Mouse (Mus musculus) myocyte (in vitro differentiated cells): Measurements from ENCODE around the gene Col1a1. TPM values are rescaled to one million over a fixed set of nuclear protein-coding genes. Genes with fewer than 3 reads are reported as not detected.

Experiments used
- H3K27me3 ChIP-seq: one replicate; pipeline ENCODE4 v1.6.1; 2011; ENCODE audit not compliant: control insufficient read depth, insufficient read depth, insufficient read length
- H3K36me3 ChIP-seq: one replicate; pipeline ENCODE4 v1.6.1; 2011; ENCODE audit not compliant: control insufficient read depth, insufficient read depth
- H3K4me2 ChIP-seq: one replicate; pipeline ENCODE4 v1.6.1; 2011; ENCODE audit warnings: low read depth, control low read depth
- H3K4me3 ChIP-seq: one replicate; pipeline ENCODE4 v1.5.1; 2011; ENCODE audit warnings: mild to moderate bottlenecking, control low read depth, moderate library complexity
- H3K79me2 ChIP-seq: one replicate; pipeline ENCODE4 v1.6.1; 2011; ENCODE audit not compliant: control insufficient read depth, insufficient read depth
- H3ac ChIP-seq: one replicate; pipeline ENCODE4 v1.6.1; 2011; ENCODE audit not compliant: control insufficient read depth, insufficient read length
- CEBPB ChIP-seq: IDR thresholded peaks from 2 replicates; pipeline ENCODE4 v1.6.1; 2011; ENCODE audit warnings: mild to moderate bottlenecking, moderate library complexity; ENCODE audit not compliant: poor library complexity, insufficient read depth, severe bottlenecking
- E2F4 ChIP-seq: IDR thresholded peaks from one replicate; pipeline ENCODE4 v1.6.1; 2011; ENCODE audit warnings: mild to moderate bottlenecking, control low read depth, moderate library complexity; ENCODE audit not compliant: insufficient read depth
- MAX ChIP-seq: IDR thresholded peaks from one replicate; pipeline ENCODE4 v1.6.1; 2011; ENCODE audit warnings: low read depth, mild to moderate bottlenecking, control low read depth
- MYOD1 ChIP-seq, 3 experiments: IDR thresholded peaks; one replicate each; pipeline ENCODE4 v1.6.1; 2011; ENCODE audit warnings: control low read depth in 2 of 3, low read depth in 2 of 3, mild to moderate bottlenecking in 2 of 3, moderate library complexity in 1 of 3; ENCODE audit not compliant: insufficient read length in 2 of 3, control insufficient read depth in 1 of 3
- MYOG ChIP-seq, 3 experiments: IDR thresholded peaks; one replicate each; pipeline ENCODE4 v1.6.1; 2011; ENCODE audit warnings: control low read depth in 2 of 3, low read depth in 2 of 3, mild to moderate bottlenecking in 2 of 3; ENCODE audit not compliant: insufficient read length in 2 of 3, control insufficient read depth in 1 of 3, insufficient read depth in 1 of 3
- POLR2A ChIP-seq: IDR thresholded peaks from one replicate; pipeline ENCODE4 v1.6.1; 2011; ENCODE audit warnings: low read depth, mild to moderate bottlenecking, control low read depth, moderate library complexity; ENCODE audit not compliant: insufficient read length
- POLR2AphosphoS2 ChIP-seq: IDR thresholded peaks from one replicate; pipeline ENCODE4 v1.6.1; 2011; ENCODE audit warnings: low read depth, control low read depth; ENCODE audit not compliant: insufficient read length
- REST ChIP-seq: IDR thresholded peaks from one replicate; pipeline ENCODE4 v1.6.1; 2011; ENCODE audit warnings: mild to moderate bottlenecking, control low read depth, moderate library complexity; ENCODE audit not compliant: insufficient read depth, insufficient read length
- SRF ChIP-seq: IDR thresholded peaks from one replicate; pipeline ENCODE4 v1.6.1; 2011; ENCODE audit warnings: low read depth; ENCODE audit not compliant: control insufficient read depth, insufficient read length
- TCF12 ChIP-seq: IDR thresholded peaks from one replicate; pipeline ENCODE4 v1.6.1; 2011; ENCODE audit warnings: mild to moderate bottlenecking, control low read depth; ENCODE audit not compliant: poor library complexity, insufficient read depth, severe bottlenecking
- TCF3 ChIP-seq: IDR thresholded peaks from one replicate; pipeline ENCODE4 v1.6.1; 2011; ENCODE audit warnings: low read depth, control low read depth; ENCODE audit not compliant: insufficient read length
- USF1 ChIP-seq: IDR thresholded peaks from one replicate; pipeline ENCODE4 v1.6.1; 2011; ENCODE audit warnings: low read depth, mild to moderate bottlenecking, control low read depth, moderate library complexity
- polyA plus RNA-seq: library from polyadenylated mRNA; unstranded; fragments of >200 nt; fragmentation: generic; extraction: Trizol; gene quantifications from one replicate; pipeline ENCODE4 v1.2.1, GENCODE M21; 2012; ENCODE audit warnings: missing spikeins

Gene Col1a1
- polyA plus RNA-seq, 1 experiment: 206 TPM

DNA sequence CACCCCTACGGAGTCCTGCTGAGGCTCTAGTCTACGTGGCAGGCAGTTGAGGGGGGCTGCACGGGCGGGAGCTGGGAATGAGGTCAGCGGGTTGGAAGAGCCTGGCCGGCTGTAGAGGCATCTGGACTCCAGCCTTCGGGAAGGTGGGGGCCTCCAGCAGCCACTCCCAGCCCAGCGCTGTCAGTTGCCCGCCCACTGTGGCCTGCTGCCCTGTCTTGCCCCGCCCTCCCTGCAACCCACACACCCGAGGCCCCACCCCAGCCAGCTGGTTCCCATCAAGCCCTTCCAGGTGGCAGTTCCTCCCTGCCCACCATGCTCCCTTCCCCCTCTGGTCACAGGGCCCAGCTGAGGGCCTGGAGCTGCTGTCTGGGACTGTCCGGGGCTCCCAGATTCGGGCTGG is 7.2 kb upstream of the Col1a1 start:
- Histone ChIP-seq H3K4me2 (peak overlapping the region; percentile 87), H3ac (no peak overlapping the region)

DNA sequence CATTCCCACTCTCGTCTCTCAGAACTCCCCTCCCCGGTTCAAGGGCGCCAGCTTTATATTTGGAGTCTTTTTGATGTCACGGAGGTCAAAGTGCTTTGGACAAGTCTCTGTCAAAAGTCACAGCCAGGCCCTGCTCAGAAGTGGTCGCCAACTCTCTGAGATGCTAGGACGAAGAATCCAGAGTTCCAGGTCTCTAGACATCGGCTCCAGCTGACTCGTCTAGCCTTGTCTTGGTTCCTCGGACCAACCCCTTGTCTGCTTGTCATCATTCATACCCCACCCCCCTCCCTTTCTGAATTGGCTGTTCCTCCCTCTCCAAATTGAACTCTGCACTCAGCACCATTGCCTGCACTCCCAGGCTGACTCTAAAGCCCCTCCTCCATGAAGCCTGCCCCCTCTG is 6.4 kb upstream of the Col1a1 start:
- no peak overlapping the region for H3K4me3 ChIP-seq
- no peaks in the 10 kb centered on the region for H3K36me3 ChIP-seq
- peak overlapping the region; percentile 87 for H3K4me2 ChIP-seq
- H3ac ChIP-seq: no peak overlapping the region
- TF ChIP-seq E2F4 (no peak), TCF12 (no peak), SRF (no peak), REST (no peak), POLR2A (no peak), MYOD1 (IDR thresholded peaks at IDR 0.05; ENCODE audit: control insufficient read depth in 1 of 3, insufficient read length in 2 of 3, low read depth in 2 of 3) (no peak), CEBPB (no peak), MAX (no peak), USF1 (no peak), TCF3 (no peak), POLR2AphosphoS2 (no peak), MYOG (IDR thresholded peaks at IDR 0.05; ENCODE audit: control insufficient read depth in 1 of 3, insufficient read depth in 1 of 3, insufficient read length in 2 of 3, low read depth in 2 of 3) (no peak)
- no peaks in the 10 kb centered on the region for H3K27me3 ChIP-seq
- H3K79me2 ChIP-seq: no peaks in the 10 kb centered on the region

More for the DNA sequence above, 7.2 kb upstream of the Col1a1 start:
- no peaks in the 10 kb centered on the region for H3K27me3 ChIP-seq
- H3K36me3 ChIP-seq: no peaks in the 10 kb centered on the region
- no peaks in the 10 kb centered on the region for H3K79me2 ChIP-seq
- H3K4me3 ChIP-seq: peak overlapping the region; percentile 3
- peak; percentile 40 for TF ChIP-seq SRF
- no peak for TF ChIP-seq REST
- TF ChIP-seq CEBPB: no peak
- TF ChIP-seq TCF12: peak; percentile 83
- TF ChIP-seq E2F4: no peak
- peak; percentile 26 for TF ChIP-seq POLR2AphosphoS2
- no peak for TF ChIP-seq MAX
- peak; percentile 59 for TF ChIP-seq POLR2A
- peak; percentile 11 to 87 (median 78) for TF ChIP-seq MYOG (IDR thresholded peaks at IDR 0.05; ENCODE audit: control insufficient read depth in 1 of 3, insufficient read depth in 1 of 3, insufficient read length in 2 of 3, low read depth in 2 of 3)
- peak; percentile 56 for TF ChIP-seq USF1
- TF ChIP-seq MYOD1 (IDR thresholded peaks at IDR 0.05; ENCODE audit: control insufficient read depth in 1 of 3, insufficient read length in 2 of 3, low read depth in 2 of 3): peak in 2 of 3 experiments; percentile 83 to 90
- peak; percentile 77 for TF ChIP-seq TCF3

DNA sequence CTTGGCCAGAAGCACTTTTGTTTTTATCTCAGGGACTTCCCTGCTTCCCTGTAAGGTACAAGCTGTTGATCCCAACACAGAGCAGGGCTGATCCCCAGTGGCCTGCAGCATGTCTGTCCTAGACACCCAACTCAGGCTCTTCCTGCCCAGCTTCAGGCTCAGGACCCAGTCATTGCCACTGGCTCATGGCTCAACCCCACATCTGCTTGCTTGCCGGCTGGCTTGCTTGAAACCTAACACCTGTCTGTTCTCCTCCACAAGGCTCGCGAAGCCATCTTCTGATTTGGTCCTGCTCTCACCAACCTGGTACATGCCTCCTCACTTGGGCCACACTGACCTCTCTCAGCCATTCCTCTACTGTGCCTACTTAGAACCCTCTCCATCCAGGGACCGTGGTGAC is 5.9 kb upstream of the Col1a1 start:
- H3K27me3 ChIP-seq: no peaks in the 10 kb centered on the region
- no peak overlapping the region for H3K4me3 ChIP-seq
- peak overlapping the region; percentile 87 for H3K4me2 ChIP-seq
- TF ChIP-seq MYOD1 (IDR thresholded peaks at IDR 0.05; ENCODE audit: control insufficient read depth in 1 of 3, insufficient read length in 2 of 3, low read depth in 2 of 3) (peak in 1 of 3 experiments; percentile 33), MYOG (IDR thresholded peaks at IDR 0.05; ENCODE audit: control insufficient read depth in 1 of 3, insufficient read depth in 1 of 3, insufficient read length in 2 of 3, low read depth in 2 of 3) (peak in 1 of 3 experiments; percentile 31), TCF3 (no peak)
- H3ac ChIP-seq: no peak overlapping the region
- H3K36me3 ChIP-seq: no peaks in the 10 kb centered on the region
- no peaks in the 10 kb centered on the region for H3K79me2 ChIP-seq

DNA sequence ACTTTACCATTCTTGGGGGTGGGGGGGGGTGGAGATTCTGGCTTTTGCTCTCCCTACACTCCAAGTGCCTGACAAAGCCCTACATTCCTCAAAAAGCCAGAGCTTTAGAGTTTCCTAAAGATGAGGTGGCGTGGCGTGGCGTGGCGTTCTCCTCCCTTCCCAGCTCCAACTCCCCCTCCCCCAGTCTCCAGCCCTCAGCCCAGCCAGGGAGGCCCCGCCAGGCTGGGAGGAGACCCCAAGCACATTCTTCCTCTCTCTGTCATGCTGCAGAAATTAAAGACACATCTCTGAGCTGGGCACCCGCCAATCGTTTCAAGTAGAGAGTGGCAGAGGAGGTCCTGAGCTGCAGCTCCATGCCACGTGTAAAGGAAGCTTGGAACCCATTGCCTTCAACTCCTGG is 2.4 kb upstream of the Col1a1 start:
- H3K36me3 ChIP-seq: no peaks in the 10 kb centered on the region
- H3ac ChIP-seq: no peak overlapping the region
- TF ChIP-seq MAX (no peak), TCF3 (no peak), POLR2AphosphoS2 (no peak), REST (no peak)
- peaks cover 5% of the 10 kb centered on the region for H3K79me2 ChIP-seq
- H3K4me2 ChIP-seq: peak overlapping the region; percentile 32
- no peak overlapping the region for H3K4me3 ChIP-seq
- H3K27me3 ChIP-seq: no peaks in the 10 kb centered on the region

DNA sequence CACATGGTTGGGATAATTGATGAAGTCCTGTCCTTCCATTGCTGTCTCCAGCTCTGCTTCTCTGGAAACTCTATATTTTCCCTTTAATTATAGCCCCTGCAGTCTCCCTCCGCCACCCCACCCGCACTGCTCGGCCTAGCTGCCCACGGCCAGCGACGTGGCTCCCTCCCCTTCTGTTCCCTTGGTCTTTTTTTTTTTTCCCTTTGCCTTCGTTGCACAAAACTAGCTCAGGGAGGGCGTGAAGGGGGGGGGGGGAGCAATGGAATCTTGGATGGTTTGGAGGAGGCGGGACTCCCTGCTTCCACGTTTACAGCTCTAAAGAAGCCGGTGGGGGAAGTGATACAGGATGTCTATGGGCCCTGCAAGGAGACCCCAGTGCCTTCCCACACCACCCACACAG is 1.5 kb upstream of the Col1a1 start:
- H3ac ChIP-seq: no peak overlapping the region
- no peaks in the 10 kb centered on the region for H3K27me3 ChIP-seq
- TF ChIP-seq POLR2AphosphoS2 (no peak), E2F4 (no peak), CEBPB (no peak), TCF12 (no peak), MYOG (IDR thresholded peaks at IDR 0.05; ENCODE audit: control insufficient read depth in 1 of 3, insufficient read depth in 1 of 3, insufficient read length in 2 of 3, low read depth in 2 of 3) (no peak), POLR2A (no peak), SRF (no peak), REST (no peak), TCF3 (no peak), MYOD1 (IDR thresholded peaks at IDR 0.05; ENCODE audit: control insufficient read depth in 1 of 3, insufficient read length in 2 of 3, low read depth in 2 of 3) (no peak), MAX (no peak), USF1 (no peak)
- no peak overlapping the region for H3K4me3 ChIP-seq
- peaks cover 8% of the 10 kb centered on the region for H3K79me2 ChIP-seq
- no peak overlapping the region for H3K4me2 ChIP-seq
- H3K36me3 ChIP-seq: no peaks in the 10 kb centered on the region
